Mouse (Mus musculus) limb, embryonic 11.5 days (tissue): Measurements from ENCODE around the gene Hip1. TPM values are rescaled to one million over a fixed set of nuclear protein-coding genes. Genes with fewer than 3 reads are reported as not detected.

Source experiments
- ATAC-seq: fragments of 200-750 bp; cut with Nextera tagmentation; 2 replicates; pipeline ENCODE4 v1.8.0; 2017; ENCODE audit warnings: low read depth; ENCODE audit not compliant: insufficient number of reproducible peaks, low FRiP score, low TSS enrichment
- DNase-seq: peaks from one replicate; pipeline ENCODE4 v3.0.0-alpha.2; 2015; ENCODE audit warnings: low spot score
- H3K27ac ChIP-seq: fragments of 300-500 bp; sonication (generic); replicated peaks from 2 replicates; pipeline ENCODE4 v1.5.1; 2014; ENCODE audit warnings: low read depth, mild to moderate bottlenecking, low read length
- H3K27me3 ChIP-seq: fragments of 300-500 bp; sonication (generic); 2 replicates; pipeline ENCODE4 v1.6.1; 2014; ENCODE audit warnings: mild to moderate bottlenecking, low read length, mixed read lengths; ENCODE audit not compliant: control insufficient read depth, insufficient read depth
- H3K36me3 ChIP-seq: fragments of 300-500 bp; sonication (generic); 2 replicates; pipeline ENCODE4 v1.6.1; 2014; ENCODE audit warnings: mild to moderate bottlenecking, low read length, moderate library complexity, mixed read lengths; ENCODE audit not compliant: control insufficient read depth, insufficient read depth
- H3K4me1 ChIP-seq: fragments of 300-500 bp; sonication (generic); 2 replicates; pipeline ENCODE4 v1.6.1; 2014; ENCODE audit warnings: low read length, mixed read lengths; ENCODE audit not compliant: control insufficient read depth, insufficient read depth
- H3K4me2 ChIP-seq: fragments of 300-500 bp; sonication (generic); 2 replicates; pipeline ENCODE4 v1.6.1; 2014; ENCODE audit warnings: low read depth, mild to moderate bottlenecking, moderate library complexity; ENCODE audit not compliant: severe bottlenecking
- H3K4me3 ChIP-seq: fragments of 300-500 bp; sonication (generic); 2 replicates; pipeline ENCODE4 v1.5.1; 2014; ENCODE audit warnings: low read depth, low read length
- H3K9ac ChIP-seq: fragments of 300-500 bp; sonication (generic); 2 replicates; pipeline ENCODE4 v1.6.1; 2014; ENCODE audit warnings: mild to moderate bottlenecking, low read length
- H3K9me3 ChIP-seq: fragments of 300-500 bp; sonication (generic); 2 replicates; pipeline ENCODE4 v1.6.1; 2016; ENCODE audit warnings: low read length; ENCODE audit not compliant: control insufficient read depth
- WGBS: fragments of 180-500 bp; shearing (Covaris S2); extraction: QIAGEN DNeasy Blood & Tissue Kit; methylation state at CpG from one replicate; pipeline ENCODE4 v1.1.7; 2014; 5-methylcytosine and 5-hydroxymethylcytosine counted together
- polyA plus RNA-seq: library from polyadenylated mRNA; unstranded; fragments of >200 nt; fragmentation: Nextera tagmentation; extraction: Ambion mirVana; gene quantifications from 2 replicates; pipeline ENCODE4 v1.2.1, GENCODE M21; 2014

The Hip1 gene
- polyA plus RNA-seq, 1 experiment from 2014 or later, result 35.2 TPM

DNA sequence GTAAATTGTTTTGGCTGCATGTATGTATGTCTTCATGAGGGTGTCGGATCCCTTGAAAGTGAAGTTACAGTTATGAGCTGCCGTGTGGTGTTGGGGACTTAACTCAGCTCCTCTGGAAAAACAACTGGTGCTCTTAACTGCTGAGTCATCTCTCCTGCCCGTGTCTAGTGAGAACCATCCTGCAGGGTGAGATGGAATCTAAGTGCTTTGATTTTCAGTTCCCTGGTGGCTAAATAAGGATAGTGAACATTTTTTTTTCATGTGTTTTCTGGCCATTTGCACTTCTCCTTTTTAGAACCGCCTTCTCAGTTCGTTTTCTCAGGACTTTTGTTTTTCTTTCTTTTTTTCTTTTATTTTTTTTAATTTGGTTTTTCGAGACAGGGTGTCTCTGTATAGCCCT, 23.8 kb upstream of the Hip1 start:
- H3K9me3 ChIP-seq, result no peaks in the 10 kb centered on the region
- H3K27ac ChIP-seq, result no peak overlapping the region
- H3K4me1 ChIP-seq, result no peaks in the 10 kb centered on the region
- no peak overlapping the region for H3K4me2 ChIP-seq
- H3K36me3 ChIP-seq, result no peaks in the 10 kb centered on the region
- H3K27me3 ChIP-seq, result no peaks in the 10 kb centered on the region
- no peak overlapping the region for H3K4me3 ChIP-seq
- 76% methylated on average over 6 of the region's 6 CpGs for WGBS
- DNase-seq, result no peak
- H3K9ac ChIP-seq, result no peak overlapping the region
- no peak for ATAC-seq

- H3K9me3 ChIP-seq, result no peaks in the 10 kb centered on the region
- no peaks in the 10 kb centered on the region for H3K27me3 ChIP-seq
- 86% methylated on average over 6 of the region's 6 CpGs for WGBS
- ATAC-seq, result no peak
- no peak overlapping the region for H3K27ac ChIP-seq
- no peaks in the 10 kb centered on the region for H3K36me3 ChIP-seq
- H3K4me2 ChIP-seq, result no peak overlapping the region
- no peaks in the 10 kb centered on the region for H3K4me1 ChIP-seq
- no peak for DNase-seq
- H3K9ac ChIP-seq, result no peak overlapping the region
- no peak overlapping the region for H3K4me3 ChIP-seq
Measured at GRCm38 (mm10) chr5:135567556-135568265, 22.8 kb upstream of the Hip1 start.

- H3K9ac ChIP-seq, result no peak within 1 kb of the TSS
Measured at GRCm38 (mm10) chr5:135563469-135563868, 18.5 kb upstream of the Hip1 start, which contains the start of gene Ccl26. Ccl26 (minus strand) TSS chr5:135563569.

GRCm38 (mm10) chr5:135557671-135558070, 12.8 kb upstream of the Hip1 start:
- Histone ChIP-seq H3K27me3 (0 out of 2 replicates have a peak, but pooled peaks cover 2% of the 10 kb centered on the region), H3K4me2 (no peak overlapping the region), H3K9me3 (no peaks in the 10 kb centered on the region), H3K27ac (no peak overlapping the region), H3K4me1 (no peaks in the 10 kb centered on the region), H3K4me3 (no peak overlapping the region), H3K9ac (no peak overlapping the region), H3K36me3 (no peaks in the 10 kb centered on the region)
- WGBS, result 71% methylated on average over 3 of the region's 3 CpGs
- DNase-seq (no peak), ATAC-seq (no peak)

More at GRCm38 (mm10) chr5:135563469-135563868, 18.5 kb upstream of the Hip1 start, which contains the start of gene Ccl26:
- DNase-seq (no peak), ATAC-seq (no peak)
- Histone ChIP-seq H3K4me2 (no peak within 1 kb of the TSS), H3K27me3 (0 out of 2 replicates have a peak, but pooled peaks cover under 1% of the 10 kb centered on the region), H3K27ac (no peak within 1 kb of the TSS), H3K9me3 (no peaks in the 10 kb centered on the region), H3K36me3 (no peaks in the 10 kb centered on the region), H3K4me3 (no peak within 1 kb of the TSS), H3K4me1 (no peaks in the 10 kb centered on the region)
- WGBS, result 86% methylated on average over 3 of the region's 3 CpGs

DNA sequence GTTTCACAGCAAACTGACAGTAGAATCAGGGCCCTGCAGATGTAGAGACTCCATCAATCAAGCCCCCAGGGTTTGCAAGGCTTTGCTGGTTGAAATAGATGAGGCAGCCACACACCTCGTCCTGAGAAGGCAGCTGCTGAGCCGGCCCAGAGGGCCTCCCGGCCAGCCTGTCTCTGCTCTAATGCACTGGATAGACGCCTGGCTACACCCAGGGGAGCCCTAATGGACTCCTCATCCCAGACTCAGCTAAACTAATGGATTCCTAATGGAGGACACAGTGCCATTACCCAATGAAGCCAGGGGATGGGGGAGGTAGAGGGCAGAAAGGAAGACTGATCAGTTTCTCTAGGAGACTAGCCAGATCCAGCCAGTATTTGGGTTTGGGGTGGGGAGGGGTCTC, 12.1 kb upstream of the Hip1 start:
- ATAC-seq (no peak), DNase-seq (no peak)
- H3K4me2 ChIP-seq, result no peak overlapping the region
- H3K36me3 ChIP-seq, result no peaks in the 10 kb centered on the region
- H3K4me3 ChIP-seq, result no peak overlapping the region
- H3K27me3 ChIP-seq, result 0 out of 2 replicates have a peak, but pooled peaks cover 2% of the 10 kb centered on the region
- H3K9me3 ChIP-seq, result no peaks in the 10 kb centered on the region
- no peak overlapping the region for H3K27ac ChIP-seq
- no peak overlapping the region for H3K9ac ChIP-seq
- H3K4me1 ChIP-seq, result no peaks in the 10 kb centered on the region
- 9% methylated on average over 4 of the region's 4 CpGs for WGBS

- Histone ChIP-seq H3K27me3 (0 out of 2 replicates have a peak, but pooled peaks cover 2% of the 10 kb centered on the region), H3K9ac (no peak overlapping the region), H3K4me3 (no peak overlapping the region), H3K4me1 (no peaks in the 10 kb centered on the region), H3K4me2 (no peak overlapping the region), H3K9me3 (no peaks in the 10 kb centered on the region), H3K36me3 (no peaks in the 10 kb centered on the region), H3K27ac (no peak overlapping the region)
- ATAC-seq (no peak), DNase-seq (no peak)
- WGBS, result 89% methylated on average over 3 of the region's 4 CpGs
Measured at GRCm38 (mm10) chr5:135556259-135556658, 11.3 kb upstream of the Hip1 start.

DNA sequence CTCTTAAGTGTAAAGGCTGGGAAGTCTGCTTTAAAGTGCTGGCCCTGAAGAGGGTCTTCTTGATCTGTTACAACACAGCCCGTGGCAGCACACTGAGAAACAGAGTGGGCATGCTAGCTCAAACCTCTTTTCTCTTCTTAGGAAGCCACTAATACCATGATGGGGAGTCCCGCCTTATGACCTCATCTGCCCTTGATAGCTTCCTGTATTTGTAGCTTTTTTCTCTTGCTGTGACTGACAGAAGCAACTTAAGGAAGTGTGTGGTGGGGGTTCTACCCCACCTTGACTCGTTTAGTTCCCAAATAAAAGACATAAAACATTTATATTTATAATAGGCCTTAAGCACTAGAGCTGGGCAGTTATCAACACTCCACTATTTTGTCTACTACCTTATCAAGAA, 6.7 kb upstream of the Hip1 start:
- Histone ChIP-seq H3K4me1 (no peaks in the 10 kb centered on the region), H3K4me3 (no peak overlapping the region), H3K9ac (no peak overlapping the region), H3K36me3 (no peaks in the 10 kb centered on the region), H3K27me3 (no peaks in the 10 kb centered on the region), H3K9me3 (no peaks in the 10 kb centered on the region), H3K27ac (no peak overlapping the region), H3K4me2 (no peak overlapping the region)
- WGBS, result 84% methylated on average over 3 of the region's 3 CpGs
- DNase-seq, result no peak
- ATAC-seq, result no peak

- DNase-seq (no peak), ATAC-seq (no peak)
- Histone ChIP-seq H3K36me3 (no peaks in the 10 kb centered on the region), H3K27ac (no peak overlapping the region), H3K9ac (no peak overlapping the region), H3K27me3 (no peaks in the 10 kb centered on the region), H3K4me1 (no peaks in the 10 kb centered on the region), H3K4me3 (no peak overlapping the region), H3K4me2 (no peak overlapping the region), H3K9me3 (no peaks in the 10 kb centered on the region)
- 34% methylated on average over 3 of the region's 3 CpGs for WGBS
Measured at GRCm38 (mm10) chr5:135550910-135551309, 6.0 kb upstream of the Hip1 start.
